Mouse (Mus musculus): ENCODE measurements around the gene Cdh16. TPM values are rescaled to one million over a fixed set of nuclear protein-coding genes. Genes with fewer than 3 reads are reported as not detected.

Cdh16 gene
- polyA plus RNA-seq, 1 experiment from 2014 or later = not detected

GRCm38 (mm10) chr8:104570436-104571343 lies 53.5 kb downstream of the Cdh16 start:
- H3K36me3 ChIP-seq (ENCODE audit: control insufficient read depth, insufficient read depth, low read length) = no peaks in the 10 kb centered on the region
- ATAC-seq (ENCODE audit: low read depth) = peak; percentile 88

GRCm38 (mm10) chr8:104569559-104569958 lies 54.6 kb downstream of the Cdh16 start:
- Histone ChIP-seq H3K4me3 (ENCODE audit: low read depth, low read length) (no peak overlapping the region), H3K36me3 (ENCODE audit: control insufficient read depth, insufficient read depth, low read length) (no peaks in the 10 kb centered on the region), H3K4me1 (ENCODE audit: control insufficient read depth, insufficient read depth, low read length) (no peaks in the 10 kb centered on the region), H3K27me3 (ENCODE audit: control insufficient read depth, insufficient read depth, low read length) (no peaks in the 10 kb centered on the region), H3K9me3 (ENCODE audit: control insufficient read depth, low read length) (no peaks in the 10 kb centered on the region), H3K4me2 (ENCODE audit: low read depth, low read length) (no peak overlapping the region), H3K9ac (replicated peaks; ENCODE audit: low read depth, low read length) (no peak overlapping the region), H3K27ac (ENCODE audit: low read depth, low read length) (no peak overlapping the region)
- WGBS = 56% methylated on average over 1 of the region's 1 CpGs
- no peak for ATAC-seq (ENCODE audit: low read depth)

More at GRCm38 (mm10) chr8:104570436-104571343, 53.5 kb downstream of the Cdh16 start:
- Histone ChIP-seq H3K4me3 (ENCODE audit: low read depth, low read length) (peak overlapping the region; percentile 30), H3K9ac (replicated peaks; ENCODE audit: low read depth, low read length) (peak overlapping the region; percentile 39; the same call in 1 of the 2 replicates), H3K4me2 (ENCODE audit: low read depth, low read length) (peak overlapping the region; percentile 66), H3K4me1 (ENCODE audit: control insufficient read depth, insufficient read depth, low read length) (no peaks in the 10 kb centered on the region), H3K27ac (ENCODE audit: low read depth, low read length) (no peak overlapping the region), H3K9me3 (ENCODE audit: control insufficient read depth, low read length) (no peaks in the 10 kb centered on the region), H3K27me3 (ENCODE audit: control insufficient read depth, insufficient read depth, low read length) (no peaks in the 10 kb centered on the region)
- WGBS = 8% methylated on average over 26 of the region's 26 CpGs

- WGBS = 94% methylated on average over 5 of the region's 5 CpGs
- Histone ChIP-seq H3K4me1 (ENCODE audit: control insufficient read depth, insufficient read depth, low read length) (no peaks in the 10 kb centered on the region), H3K9me3 (ENCODE audit: control insufficient read depth, low read length) (no peaks in the 10 kb centered on the region), H3K4me2 (ENCODE audit: low read depth, low read length) (no peak overlapping the region), H3K27ac (ENCODE audit: low read depth, low read length) (no peak overlapping the region), H3K27me3 (ENCODE audit: control insufficient read depth, insufficient read depth, low read length) (no peaks in the 10 kb centered on the region), H3K4me3 (ENCODE audit: low read depth, low read length) (no peak overlapping the region), H3K36me3 (ENCODE audit: control insufficient read depth, insufficient read depth, low read length) (no peaks in the 10 kb centered on the region), H3K9ac (replicated peaks; ENCODE audit: low read depth, low read length) (no peak overlapping the region)
- peak; percentile 4; the same call in 1 of the 2 replicates for ATAC-seq (ENCODE audit: low read depth)
Measured at GRCm38 (mm10) chr8:104565457-104565798, 58.8 kb downstream of the Cdh16 start.

- WGBS = 21% methylated on average over 22 of the region's 22 CpGs
- Histone ChIP-seq H3K27me3 (ENCODE audit: control insufficient read depth, insufficient read depth, low read length) (no peaks in the 10 kb centered on the region), H3K4me2 (ENCODE audit: low read depth, low read length) (no peak overlapping the region), H3K36me3 (ENCODE audit: control insufficient read depth, insufficient read depth, low read length) (no peaks in the 10 kb centered on the region), H3K27ac (ENCODE audit: low read depth, low read length) (no peak overlapping the region), H3K4me1 (ENCODE audit: control insufficient read depth, insufficient read depth, low read length) (no peaks in the 10 kb centered on the region), H3K9ac (replicated peaks; ENCODE audit: low read depth, low read length) (no peak overlapping the region), H3K9me3 (ENCODE audit: control insufficient read depth, low read length) (no peaks in the 10 kb centered on the region), H3K4me3 (ENCODE audit: low read depth, low read length) (no peak overlapping the region)
- ATAC-seq (ENCODE audit: low read depth) = peak; percentile 87; the same call in 1 of the 2 replicates
Measured at GRCm38 (mm10) chr8:104564633-104565456, 59.4 kb downstream of the Cdh16 start.

- no peaks in the 10 kb centered on the region for H3K9me3 ChIP-seq (ENCODE audit: control insufficient read depth, low read length)
- H3K27me3 ChIP-seq (ENCODE audit: control insufficient read depth, insufficient read depth, low read length) = no peaks in the 10 kb centered on the region
- H3K9ac ChIP-seq (replicated peaks; ENCODE audit: low read depth, low read length) = no peak overlapping the region
- ATAC-seq (ENCODE audit: low read depth) = no peak
- no peaks in the 10 kb centered on the region for H3K36me3 ChIP-seq (ENCODE audit: control insufficient read depth, insufficient read depth, low read length)
- H3K4me3 ChIP-seq (ENCODE audit: low read depth, low read length) = no peak overlapping the region
- H3K27ac ChIP-seq (ENCODE audit: low read depth, low read length) = no peak overlapping the region
- no peaks in the 10 kb centered on the region for H3K4me1 ChIP-seq (ENCODE audit: control insufficient read depth, insufficient read depth, low read length)
- H3K4me2 ChIP-seq (ENCODE audit: low read depth, low read length) = no peak overlapping the region
Measured at GRCm38 (mm10) chr8:104560731-104561130, 63.5 kb downstream of the Cdh16 start.

- 87% methylated on average over 7 of the region's 7 CpGs for WGBS
- Histone ChIP-seq H3K27ac (ENCODE audit: low read depth, low read length) (no peak overlapping the region), H3K4me2 (ENCODE audit: low read depth, low read length) (no peak overlapping the region), H3K9me3 (ENCODE audit: control insufficient read depth, low read length) (no peaks in the 10 kb centered on the region), H3K36me3 (ENCODE audit: control insufficient read depth, insufficient read depth, low read length) (no peaks in the 10 kb centered on the region), H3K4me3 (ENCODE audit: low read depth, low read length) (no peak overlapping the region), H3K27me3 (ENCODE audit: control insufficient read depth, insufficient read depth, low read length) (no peaks in the 10 kb centered on the region), H3K9ac (replicated peaks; ENCODE audit: low read depth, low read length) (no peak overlapping the region), H3K4me1 (ENCODE audit: control insufficient read depth, insufficient read depth, low read length) (no peaks in the 10 kb centered on the region)
- no peak for ATAC-seq (ENCODE audit: low read depth)
Measured at GRCm38 (mm10) chr8:104557226-104557625, 67.0 kb downstream of the Cdh16 start.

- H3K4me3 ChIP-seq (ENCODE audit: low read depth, low read length) = no peak overlapping the region
- 91% methylated on average over 4 of the region's 4 CpGs for WGBS
- H3K27me3 ChIP-seq (ENCODE audit: control insufficient read depth, insufficient read depth, low read length) = no peaks in the 10 kb centered on the region
- H3K4me1 ChIP-seq (ENCODE audit: control insufficient read depth, insufficient read depth, low read length) = no peaks in the 10 kb centered on the region
- no peak overlapping the region for H3K4me2 ChIP-seq (ENCODE audit: low read depth, low read length)
- no peak overlapping the region for H3K9ac ChIP-seq (replicated peaks; ENCODE audit: low read depth, low read length)
- H3K27ac ChIP-seq (ENCODE audit: low read depth, low read length) = no peak overlapping the region
- no peaks in the 10 kb centered on the region for H3K36me3 ChIP-seq (ENCODE audit: control insufficient read depth, insufficient read depth, low read length)
- ATAC-seq (ENCODE audit: low read depth) = no peak
- no peaks in the 10 kb centered on the region for H3K9me3 ChIP-seq (ENCODE audit: control insufficient read depth, low read length)
Measured at GRCm38 (mm10) chr8:104555191-104555590, 69.0 kb downstream of the Cdh16 start.
